Mouse (Mus musculus): ENCODE results near the gene Traf5. TPM values are rescaled to one million over a fixed set of nuclear protein-coding genes. Genes with fewer than 3 reads are reported as not detected.
A peak's percentile ranks its signal among the peaks of the same experiment; 100 is the strongest.

Traf5 gene
- polyA plus RNA-seq, 1 experiment from 2014 or later, result 23.2 TPM

DNA sequence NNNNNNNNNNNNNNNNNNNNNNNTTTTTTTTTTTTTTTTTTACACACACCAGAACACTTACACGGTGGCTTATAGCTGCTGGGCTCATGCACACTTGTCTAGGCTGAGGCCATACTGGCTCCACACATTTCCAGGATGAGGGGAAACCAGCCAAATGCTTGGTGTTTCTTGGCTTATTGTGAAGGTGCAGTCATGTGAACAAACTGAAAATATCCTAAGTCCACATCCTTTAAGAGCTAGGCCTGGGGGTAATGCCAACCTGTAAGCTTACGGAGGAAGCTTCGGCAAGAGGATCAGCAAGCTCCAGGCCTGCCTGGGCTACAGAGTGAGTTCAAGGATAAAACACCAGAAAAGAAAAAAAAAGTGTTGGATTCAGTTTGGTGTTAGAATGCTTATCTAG lies 135.0 kb downstream of the Traf5 start:
- no peaks in the 10 kb centered on the region for H3K27me3 ChIP-seq
- in situ Hi-C loops (cut with MboI; ENCODE audit: low pct_unique_long_range_greater_than_20kb), result loop anchor here (10.0 kb wide), 1 partner anchor 123 kb away; no protein-coding TSS in a partner anchor
- ChIA-PET CTCF (interaction anchor here (1.2 to 1.7 kb wide), 2 partner anchors 33 to 136 kb away, joined by 3 to 8 read pairs; no protein-coding TSS in a partner anchor), POLR2A (interaction anchor here (0.6 kb wide), 1 partner anchor 139 kb away, joined by 3 read pairs; no protein-coding TSS in a partner anchor)
- ATAC-seq (no peak), DNase-seq (ENCODE audit: low read depth, low spot score) (no peak)
- TF ChIP-seq CTCF (IDR thresholded peaks at IDR 0.05), result no peak

DNA sequence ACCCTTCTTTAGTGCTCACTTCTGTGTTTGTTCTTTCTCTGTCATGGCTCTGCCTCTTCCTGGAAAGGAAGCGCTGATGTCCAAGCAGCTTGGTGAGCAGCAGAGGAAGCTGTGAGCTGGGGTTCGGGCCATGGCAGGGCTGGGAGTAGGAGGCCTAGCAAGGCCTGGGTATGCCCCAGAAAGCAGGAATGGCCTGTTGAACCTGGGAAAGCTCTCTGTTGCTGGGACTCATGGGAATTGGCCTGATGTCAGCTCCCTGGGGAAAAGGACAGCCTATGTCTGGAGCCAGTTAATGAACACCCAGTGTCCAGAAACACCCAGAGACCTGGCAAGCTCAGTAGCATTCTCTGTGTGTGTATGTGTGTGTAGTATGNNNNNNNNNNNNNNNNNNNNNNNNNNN lies 135.5 kb downstream of the Traf5 start:
- ChIA-PET POLR2A (no interaction called here), CTCF (interaction anchor here (1.2 to 2.7 kb wide), 2 partner anchors 32 to 122 kb away, joined by 3 to 10 read pairs; no protein-coding TSS in a partner anchor)
- ATAC-seq, result peak; percentile 36
- TF ChIP-seq CTCF (IDR thresholded peaks at IDR 0.05), result no peak
- in situ Hi-C loops (cut with MboI; ENCODE audit: low pct_unique_long_range_greater_than_20kb), result loop anchor here (10.0 kb wide), 1 partner anchor 122 kb away; no protein-coding TSS in a partner anchor
- no peaks in the 10 kb centered on the region for H3K27me3 ChIP-seq
- no peak for DNase-seq (ENCODE audit: low read depth, low spot score)

DNA sequence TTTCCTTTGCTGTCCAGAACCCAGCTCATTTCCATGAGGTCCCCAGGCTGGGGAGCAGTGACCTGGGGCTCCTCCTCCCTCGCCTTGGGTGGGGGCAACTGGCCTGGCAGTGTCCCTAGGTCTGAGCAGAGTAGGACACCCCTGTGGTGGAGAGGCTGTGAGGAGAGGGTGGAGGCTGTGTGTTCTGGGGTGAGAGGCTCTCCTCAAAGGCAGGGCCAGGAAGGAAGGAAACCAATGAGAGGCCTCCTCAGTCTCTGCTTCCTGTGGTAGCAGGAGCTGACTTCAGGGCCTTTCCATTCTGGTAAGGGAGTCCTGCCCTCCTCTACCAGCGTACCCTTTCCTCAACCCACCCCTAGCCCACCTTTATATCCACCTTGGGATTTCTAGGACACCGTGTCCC lies 136.1 kb downstream of the Traf5 start:
- DNase-seq (ENCODE audit: low read depth, low spot score), result no peak
- in situ Hi-C loops (cut with MboI; ENCODE audit: low pct_unique_long_range_greater_than_20kb), result loop anchor here (10.0 kb wide), 1 partner anchor 121 kb away; no protein-coding TSS in a partner anchor
- no peak for ATAC-seq
- H3K27me3 ChIP-seq, result no peaks in the 10 kb centered on the region
- ChIA-PET POLR2A (no interaction called here), CTCF (interaction anchor here (1.5 to 2.7 kb wide), 2 partner anchors 8 to 122 kb away, joined by 4 to 10 read pairs; no protein-coding TSS in a partner anchor)
- TF ChIP-seq CTCF (IDR thresholded peaks at IDR 0.05), result no peak

DNA sequence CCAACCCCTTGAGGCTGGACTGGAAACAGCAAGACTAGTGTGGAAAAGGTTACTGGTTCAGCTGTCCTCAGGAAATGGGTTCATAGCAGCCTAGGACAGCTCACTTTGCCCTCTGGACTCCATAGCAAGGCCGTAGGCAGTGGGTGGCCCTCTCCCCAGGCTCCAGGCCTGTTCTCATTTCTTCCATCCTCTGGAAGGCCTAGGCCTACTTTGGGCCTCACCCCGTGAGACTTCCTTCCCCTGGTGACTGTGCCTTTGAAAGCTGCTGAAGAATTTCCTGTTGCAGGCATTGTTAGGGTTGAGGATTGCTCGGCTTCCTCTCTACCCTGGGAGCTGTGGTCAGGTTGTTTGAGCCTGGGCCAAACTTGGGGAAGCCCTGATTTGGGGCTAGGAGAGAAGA lies 137.3 kb downstream of the Traf5 start:
- H3K27me3 ChIP-seq, result no peaks in the 10 kb centered on the region
- in situ Hi-C loops (cut with MboI; ENCODE audit: low pct_unique_long_range_greater_than_20kb), result loop anchor here (10.0 kb wide), 1 partner anchor 120 kb away; no protein-coding TSS in a partner anchor
- no peak for ATAC-seq
- CTCF ChIA-PET, result interaction anchor here (1.5 to 2.7 kb wide), 2 partner anchors 9 to 121 kb away, joined by 4 to 10 read pairs; no protein-coding TSS in a partner anchor
- no peak for TF ChIP-seq CTCF (IDR thresholded peaks at IDR 0.05)
- POLR2A ChIA-PET, result no interaction called here
- no peak for DNase-seq (ENCODE audit: low read depth, low spot score)

DNA sequence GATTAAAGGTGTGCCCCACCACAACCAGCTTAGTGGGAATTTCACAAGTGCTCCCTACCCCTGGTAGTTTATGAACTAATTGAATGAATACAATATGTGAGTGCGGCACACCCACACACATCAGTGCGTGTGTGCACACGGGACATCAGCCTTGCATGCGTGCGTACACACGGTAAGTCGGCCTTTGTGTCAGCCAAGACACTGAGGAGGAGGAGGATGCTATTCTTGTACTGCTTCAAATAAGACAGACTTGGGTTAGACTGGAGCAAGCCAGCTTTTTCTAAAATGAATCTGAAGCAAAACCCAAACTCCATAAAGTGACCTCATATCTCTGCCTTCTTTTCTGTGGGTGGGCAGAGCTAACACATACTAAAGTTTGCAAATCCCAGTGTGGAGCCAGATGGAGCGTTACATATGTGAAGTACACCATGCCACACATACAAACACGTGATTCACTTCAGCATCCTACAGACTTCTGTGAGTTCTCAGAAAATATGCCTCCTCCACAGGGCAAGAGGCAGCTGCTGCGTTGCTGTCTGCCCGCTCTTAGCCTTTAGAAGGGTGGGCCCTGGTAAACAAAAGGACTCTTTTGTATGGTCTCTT lies 139.5 kb downstream of the Traf5 start:
- POLR2A ChIA-PET, result no interaction called here
- no peaks in the 10 kb centered on the region for H3K27me3 ChIP-seq
- in situ Hi-C loops (cut with MboI; ENCODE audit: low pct_unique_long_range_greater_than_20kb), result loop anchor here (10.0 kb wide), 1 partner anchor 118 kb away; no protein-coding TSS in a partner anchor
- no peak for ATAC-seq
- no peak for DNase-seq (ENCODE audit: low read depth, low spot score)
- CTCF ChIA-PET, result interaction anchor here (1.3 kb wide), 1 partner anchor 62 kb away, joined by 4 read pairs; no protein-coding TSS in a partner anchor
- no peak for TF ChIP-seq CTCF (IDR thresholded peaks at IDR 0.05)

DNA sequence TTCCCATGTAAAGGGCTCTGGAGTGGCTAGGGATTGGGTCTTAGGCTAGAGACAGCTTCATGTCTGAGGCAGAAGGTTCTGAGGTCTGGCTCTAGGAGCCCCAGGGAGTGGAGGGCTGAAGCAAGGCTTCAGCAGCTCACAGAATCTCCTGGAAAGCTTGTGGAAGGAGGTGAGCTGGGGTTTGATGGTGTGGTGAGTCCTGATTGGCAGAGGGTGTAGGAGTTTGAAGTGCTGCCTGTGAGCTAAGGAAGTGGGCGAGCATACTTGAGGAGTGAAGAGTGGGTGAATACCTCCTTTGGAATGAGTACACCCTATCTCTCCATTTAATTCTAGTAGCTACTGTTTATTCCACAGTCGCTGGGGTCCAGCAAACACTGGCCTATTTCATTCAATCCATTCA lies 141.7 kb downstream of the Traf5 start:
- in situ Hi-C loops (cut with MboI; ENCODE audit: low pct_unique_long_range_greater_than_20kb), result loop anchor here (10.0 kb wide), 1 partner anchor 116 kb away; no protein-coding TSS in a partner anchor
- DNase-seq (ENCODE audit: low read depth, low spot score) (no peak), ATAC-seq (no peak)
- POLR2A ChIA-PET, result no interaction called here
- CTCF ChIA-PET, result interaction anchor here (0.7 kb wide), 1 partner anchor 43 kb away, joined by 3 read pairs; no protein-coding TSS in a partner anchor
- TF ChIP-seq CTCF (IDR thresholded peaks at IDR 0.05), result no peak
- no peaks in the 10 kb centered on the region for H3K27me3 ChIP-seq

DNA sequence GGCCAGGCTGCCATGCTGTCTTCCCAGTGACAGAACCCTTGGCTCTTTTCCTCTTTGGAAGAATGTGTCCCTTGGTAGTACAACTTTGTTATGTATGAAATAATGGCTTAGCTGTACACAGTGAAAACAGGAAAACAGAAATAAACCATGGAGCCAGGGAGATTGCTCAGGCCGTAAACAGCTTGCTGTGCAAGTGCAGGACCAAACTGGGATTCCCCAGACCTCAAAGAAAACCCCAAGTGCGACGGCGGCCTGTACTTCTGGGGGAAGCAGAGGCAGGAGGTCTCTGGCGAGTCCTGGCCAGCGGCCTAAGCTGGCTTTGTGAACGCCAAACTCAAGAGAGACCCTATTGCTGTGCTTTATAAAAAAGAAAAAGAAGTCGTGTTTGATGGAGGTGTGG lies 143.8 kb downstream of the Traf5 start:
- H3K27me3 ChIP-seq, result no peaks in the 10 kb centered on the region
- ATAC-seq (no peak), DNase-seq (ENCODE audit: low read depth, low spot score) (no peak)
- CTCF ChIA-PET, result no interaction called here
- in situ Hi-C loops (cut with MboI; ENCODE audit: low pct_unique_long_range_greater_than_20kb), result no loop called here
- TF ChIP-seq CTCF (IDR thresholded peaks at IDR 0.05), result no peak
- POLR2A ChIA-PET, result no interaction called here

DNA sequence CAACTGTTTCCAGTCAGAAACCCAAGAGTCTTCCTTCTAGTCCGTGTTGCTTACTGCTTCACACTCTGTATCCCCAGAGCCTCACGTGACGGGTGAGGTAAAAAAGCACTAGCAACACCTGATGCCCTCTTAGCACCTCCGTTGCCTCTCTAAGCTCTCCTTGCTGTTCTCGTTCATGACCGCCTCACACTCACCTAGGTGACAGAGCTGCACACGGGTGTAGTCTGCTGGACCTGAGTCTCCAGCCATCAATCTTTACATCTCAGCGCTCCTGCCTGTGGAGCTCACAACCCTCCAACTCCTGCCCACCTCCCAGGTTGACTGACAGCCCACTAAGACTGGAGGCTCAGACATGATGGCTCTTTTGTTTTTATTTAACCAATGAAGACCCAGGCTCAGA lies 144.6 kb downstream of the Traf5 start:
- TF ChIP-seq CTCF (IDR thresholded peaks at IDR 0.05), result no peak
- ChIA-PET CTCF (no interaction called here), POLR2A (no interaction called here)
- ATAC-seq (no peak), DNase-seq (ENCODE audit: low read depth, low spot score) (no peak)
- in situ Hi-C loops (cut with MboI; ENCODE audit: low pct_unique_long_range_greater_than_20kb), result no loop called here
- H3K27me3 ChIP-seq, result no peaks in the 10 kb centered on the region

Other genes with a start within 250 kb of the Traf5 start
- 17.4 TPM for gene Slc30a1, start 185.8 kb downstream of the Traf5 start, polyA plus RNA-seq (2021)
- 0.06 TPM for gene Rd3, start 115.2 kb downstream of the Traf5 start, polyA plus RNA-seq (2021)
- gene Rcor3, start 45.5 kb upstream of the Traf5 start, polyA plus RNA-seq (2021), result 34.2 TPM
- 2.3 TPM for gene Kcnh1, start 98.2 kb upstream of the Traf5 start, polyA plus RNA-seq (2021)

All from Patski (cell line).